Mouse (Mus musculus): ENCODE data around the gene Snx30. TPM values are rescaled to one million over a fixed set of nuclear protein-coding genes. Genes with fewer than 3 reads are reported as not detected.

The Snx30 gene
- total and polyA plus RNA-seq, 3 experiments = 4.2 to 8.6 TPM; not detected in 1

DNA sequence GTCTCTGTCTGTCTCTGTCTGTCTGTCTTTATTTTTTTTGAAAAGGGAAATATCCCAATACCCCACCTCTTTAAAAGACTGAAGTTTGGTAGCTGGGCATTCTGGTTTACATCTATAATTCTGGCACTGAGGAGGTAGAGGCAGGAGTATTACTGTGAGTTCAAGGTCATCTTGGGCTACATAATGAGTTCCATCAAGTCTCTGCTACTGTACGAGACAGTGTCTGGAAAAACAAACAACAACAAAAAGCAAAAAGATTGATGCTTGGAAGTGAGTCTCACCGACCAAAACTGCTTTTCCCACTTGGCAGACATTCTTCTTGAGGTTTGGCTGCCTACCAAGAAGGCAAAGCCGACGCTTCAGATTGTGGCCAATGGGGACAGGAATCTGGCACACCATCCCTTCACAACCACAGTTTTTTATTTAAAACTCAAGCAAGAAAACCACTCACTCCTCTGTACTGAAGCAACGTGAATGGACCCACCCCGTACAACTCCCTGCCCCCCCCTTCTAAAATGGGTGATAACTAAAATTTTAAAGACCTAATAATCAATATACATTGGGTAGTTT, 63.9 kb downstream of the Snx30 start (continued):
- TF ChIP-seq CHD1 (IDR thresholded peaks at IDR 0.05; ENCODE audit: low read depth, low read length) (no peak), HCFC1 (IDR thresholded peaks at IDR 0.05; ENCODE audit: low read depth, low read length) (no peak), CHD2 (IDR thresholded peaks at IDR 0.05; ENCODE audit: low read length) (no peak)

DNA sequence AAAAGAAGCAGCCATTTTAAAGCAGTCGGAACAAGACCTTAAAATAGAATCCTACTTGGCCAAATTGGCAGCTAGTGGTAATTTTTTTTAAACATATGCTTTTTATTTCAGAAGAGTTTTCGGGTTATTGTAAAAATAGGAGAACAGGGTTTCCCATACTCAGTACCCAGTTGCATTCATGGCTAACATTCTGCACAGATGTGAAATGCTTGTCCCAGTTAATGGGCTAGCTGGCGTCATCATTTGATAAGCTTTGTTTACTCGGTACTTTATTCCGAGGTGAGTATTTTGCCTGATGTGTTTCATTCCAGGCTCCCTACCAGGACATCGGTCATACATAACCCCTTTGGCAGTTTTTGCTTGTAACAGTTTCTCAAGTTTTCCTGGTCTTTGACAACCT, 64.8 kb downstream of the Snx30 start:
- DNase-seq (ENCODE audit: low read depth, low spot score) = no peak
- peaks cover 15 to 20% of the 10 kb centered on the region in 2 experiments for H3K4me1 ChIP-seq (ENCODE audit: control insufficient read depth in 1 of 2, insufficient read depth in 2 of 2, low read length in 2 of 2)
- H3K9me3 ChIP-seq (replicated peaks; ENCODE audit: insufficient read depth, low read length) = no peaks in the 10 kb centered on the region
- no peaks in the 10 kb centered on the region for H3K79me2 ChIP-seq (ENCODE audit: control insufficient read depth, insufficient read depth, low read length, poor library complexity)
- H3K9ac ChIP-seq (ENCODE audit: control insufficient read depth, low read depth, low read length, poor library complexity, severe bottlenecking) = no peak overlapping the region
- no peak overlapping the region for H3K4me3 ChIP-seq (ENCODE audit: control insufficient read depth in 1 of 2, insufficient read depth in 1 of 2, low read depth in 2 of 2, low read length in 2 of 2)
- H3K27ac ChIP-seq (ENCODE audit: control insufficient read depth, low read depth, low read length) = no peak overlapping the region
- peaks cover 0 to 29% of the 10 kb centered on the region in 2 experiments; a peak in 2 of 4 replicates for H3K36me3 ChIP-seq (ENCODE audit: control insufficient read depth in 1 of 2, insufficient read depth in 2 of 2, low read length in 2 of 2)
- no peaks in the 10 kb centered on the region for H3K27me3 ChIP-seq (ENCODE audit: control insufficient read depth in 1 of 2, insufficient read depth in 2 of 2, low read length in 2 of 2)
- TF ChIP-seq UBTF (IDR thresholded peaks at IDR 0.05; ENCODE audit: borderline replicate concordance, insufficient read depth, low read depth, low read length) = no peak
- no peak for TF ChIP-seq ZMIZ1 (IDR thresholded peaks at IDR 0.05; ENCODE audit: low read depth, low read length)
- TF ChIP-seq MXI1 (IDR thresholded peaks at IDR 0.05; ENCODE audit: low read depth, low read length) = no peak
- no peak for TF ChIP-seq MYB (IDR thresholded peaks at IDR 0.05; ENCODE audit: low read depth, low read length)
- TF ChIP-seq MAX (IDR thresholded peaks at IDR 0.05; ENCODE audit: low read length) = no peak
- no peak for TF ChIP-seq CHD2 (IDR thresholded peaks at IDR 0.05; ENCODE audit: low read length)
- TF ChIP-seq CHD1 (IDR thresholded peaks at IDR 0.05; ENCODE audit: low read depth, low read length) = no peak

DNA sequence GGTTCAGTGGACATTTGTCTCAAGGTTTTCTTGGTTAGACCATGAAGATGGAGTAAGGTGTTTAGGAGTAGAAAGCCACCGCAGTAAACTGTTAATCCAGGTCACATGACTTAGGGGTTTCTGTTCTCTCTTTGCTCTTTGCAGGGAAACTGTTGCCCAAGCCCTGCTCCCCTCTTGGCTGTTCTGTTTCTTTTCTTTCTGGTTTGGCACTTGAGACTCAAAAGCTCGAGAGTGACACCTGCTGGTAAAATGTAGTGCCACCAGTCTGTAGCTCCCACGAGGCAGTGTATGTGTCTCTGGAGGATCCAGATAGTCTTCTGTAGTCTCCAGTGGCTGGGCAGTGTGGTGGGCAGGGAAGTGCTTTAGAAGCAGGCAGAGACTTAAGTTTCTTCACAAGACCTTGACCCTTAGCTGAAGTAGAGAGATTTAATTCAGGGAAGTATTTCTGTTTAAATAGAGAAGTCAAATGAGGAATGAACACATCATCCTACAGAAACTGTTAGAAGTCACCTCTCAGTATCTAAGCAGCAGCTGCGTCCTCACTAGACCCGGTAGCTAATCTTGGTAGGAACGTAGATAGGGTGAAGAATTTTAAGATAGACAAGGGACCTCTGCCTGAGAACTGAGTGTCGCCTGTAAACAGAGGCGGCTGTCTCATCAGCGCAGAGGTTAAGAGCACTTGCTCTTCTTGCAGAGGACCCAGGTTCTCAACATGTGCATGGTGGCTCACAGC, 65.4 kb downstream of the Snx30 start:
- H3K4me3 ChIP-seq (ENCODE audit: control insufficient read depth in 1 of 2, insufficient read depth in 1 of 2, low read depth in 2 of 2, low read length in 2 of 2) = peak overlapping the region; percentile 3 to 14; a peak in 2 of 4 replicates
- H3K9me3 ChIP-seq (replicated peaks; ENCODE audit: insufficient read depth, low read length) = no peaks in the 10 kb centered on the region
- H3K79me2 ChIP-seq (ENCODE audit: control insufficient read depth, insufficient read depth, low read length, poor library complexity) = no peaks in the 10 kb centered on the region
- peaks cover 15 to 20% of the 10 kb centered on the region in 2 experiments for H3K4me1 ChIP-seq (ENCODE audit: control insufficient read depth in 1 of 2, insufficient read depth in 2 of 2, low read length in 2 of 2)
- no peaks in the 10 kb centered on the region for H3K27me3 ChIP-seq (ENCODE audit: control insufficient read depth in 1 of 2, insufficient read depth in 2 of 2, low read length in 2 of 2)
- peak overlapping the region; percentile 52 for H3K9ac ChIP-seq (ENCODE audit: control insufficient read depth, low read depth, low read length, poor library complexity, severe bottlenecking)
- H3K36me3 ChIP-seq (ENCODE audit: control insufficient read depth in 1 of 2, insufficient read depth in 2 of 2, low read length in 2 of 2) = peaks cover 0 to 29% of the 10 kb centered on the region in 2 experiments; a peak in 2 of 4 replicates
- peak; percentile 92 for DNase-seq (ENCODE audit: low read depth, low spot score)
- peak overlapping the region; percentile 73 for H3K27ac ChIP-seq (ENCODE audit: control insufficient read depth, low read depth, low read length)
- TF ChIP-seq RAD21 (IDR thresholded peaks at IDR 0.05; ENCODE audit: low read depth, low read length) (peak; percentile 82), EP300 (IDR thresholded peaks at IDR 0.05; ENCODE audit: low read depth in 1 of 2, low read length in 2 of 2) (peak in 1 of 2 experiments; percentile 67; a peak in 2 of 4 replicates), ZC3H11A (IDR thresholded peaks at IDR 0.05; ENCODE audit: low read depth, low read length) (peak; percentile 74), MXI1 (IDR thresholded peaks at IDR 0.05; ENCODE audit: low read depth, low read length) (0 out of 2 replicates have a peak, but pooled peaks have one; percentile 29), ZMIZ1 (IDR thresholded peaks at IDR 0.05; ENCODE audit: low read depth, low read length) (no peak), POLR2AphosphoS5 (IDR thresholded peaks at IDR 0.05; ENCODE audit: borderline replicate concordance, low read depth, low read length) (no peak), CTCF (IDR thresholded peaks at IDR 0.05 in 2 of 3, conservative IDR thresholded peaks at IDR 0.05 in 1 of 3; ENCODE audit: control insufficient read depth in 1 of 3, insufficient read depth in 1 of 3, low read depth in 2 of 3, low read length in 3 of 3, poor library complexity in 1 of 3, severe bottlenecking in 1 of 3) (peak; percentile 71 to 85 (median 72)), MAZ (IDR thresholded peaks at IDR 0.05; ENCODE audit: low read depth, low read length) (no peak), SIN3A (IDR thresholded peaks at IDR 0.05; ENCODE audit: low read length) (peak; percentile 60), ETS1 (IDR thresholded peaks at IDR 0.05; ENCODE audit: low read depth, low read length) (peak; percentile 48; the same call in 1 of the 2 replicates), MYC (IDR thresholded peaks at IDR 0.05; ENCODE audit: low read depth, low read length) (peak; percentile 77), GATA1 (IDR thresholded peaks at IDR 0.05; ENCODE audit: low read depth, low read length) (peak; percentile 57), ZNF384 (IDR thresholded peaks at IDR 0.05; ENCODE audit: low read depth, low read length) (no peak), ZKSCAN1 (IDR thresholded peaks at IDR 0.05; ENCODE audit: low read depth, low read length) (no peak), USF2 (IDR thresholded peaks at IDR 0.05; ENCODE audit: borderline replicate concordance in 1 of 2, insufficient read depth in 1 of 2, low read depth in 1 of 2, low read length in 2 of 2) (0 out of 4 replicates have a peak, but pooled peaks of 1 of the 2 experiments have one; percentile 17), USF1 (IDR thresholded peaks at IDR 0.05; ENCODE audit: low read depth, low read length) (peak; percentile 61), SMC3 (IDR thresholded peaks at IDR 0.05; ENCODE audit: low read depth, low read length) (peak; percentile 82), TAL1 (IDR thresholded peaks at IDR 0.05; ENCODE audit: low read length) (no peak), KAT2A (conservative IDR thresholded peaks at IDR 0.05; ENCODE audit: low read depth, low read length) (no peak)

Data from MEL (cell line).